Mouse (Mus musculus) layer of hippocampus, postnatal 14 days (tissue): ENCODE data around the gene Fadd. TPM values are rescaled to one million over a fixed set of nuclear protein-coding genes. Genes with fewer than 3 reads are reported as not detected.

ENCODE experiments used
- DNase-seq, 2 experiments: peaks; one replicate each; pipeline ENCODE4 v3.0.0; 2021 to 2022; ENCODE audit warnings: low spot score in 2 of 2, mixed read lengths in 1 of 2
- long read RNA-seq, 2 experiments: library from polyadenylated mRNA; stranded (forward); transcript quantifications; one replicate each; pipeline ENCODE4 v2.0.0; 2021
- total RNA-seq, 2 experiments: library from RNA; stranded (reverse); gene quantifications; 2 replicates each; pipeline ENCODE4 v1.2.3; 2021

Gene Fadd
- 1 to 10 TPM; 2.5 to 2.9 TPM for total RNA-seq
- long read RNA-seq, experiment 1, partial matches to known transcripts: 0 of 2 reads
- long read RNA-seq, experiment 1, other reads (novel, unspliced or antisense): 1 of 2 reads
- long read RNA-seq, experiment 2, partial matches to known transcripts: 0 of 3 reads
- long read RNA-seq, experiment 2, other reads (novel, unspliced or antisense): 0 of 3 reads

DNA sequence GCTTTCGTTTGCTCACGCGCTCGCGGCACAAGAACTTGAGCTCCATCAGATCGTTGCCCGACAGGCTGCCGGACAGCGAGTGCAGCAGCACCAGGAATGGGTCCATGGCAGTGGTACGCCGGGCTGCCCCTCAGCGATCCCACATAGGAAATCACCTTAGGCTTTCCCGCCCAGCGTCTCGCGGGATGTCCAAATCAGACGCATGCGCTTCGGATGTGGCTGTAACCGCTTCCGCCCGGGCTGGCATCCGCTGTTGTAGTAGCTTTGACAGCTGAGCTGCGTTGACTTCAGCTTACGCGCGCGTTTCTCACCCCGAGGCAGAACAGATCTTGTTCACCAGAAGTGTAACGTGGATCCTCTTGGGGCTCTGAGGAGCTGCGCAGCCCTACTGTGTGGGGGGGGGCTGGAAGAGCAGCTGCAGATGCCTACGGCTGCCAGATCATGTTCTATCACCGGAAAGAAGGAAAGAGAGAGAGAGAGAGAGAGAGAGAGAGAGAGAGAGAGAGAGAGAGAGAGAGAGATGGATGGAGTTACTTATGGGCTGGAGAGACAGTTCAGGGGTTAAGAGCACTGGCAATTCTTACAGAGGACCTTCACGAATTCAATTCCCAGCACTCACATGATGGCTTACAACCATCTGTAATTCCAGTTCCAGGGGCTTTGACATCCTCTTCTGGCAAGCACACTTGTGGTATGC, at the start of gene Fadd:
Fadd (minus strand) TSS at position 180 of the 697 bp plus-strand sequence.
- DNase-seq: peak; percentile 95

- no peak for DNase-seq
These were observed 48.4 kb upstream of the Fadd start for GRCm38 (mm10) chr7:144630622-144631021.

- no peak for DNase-seq
These were observed 46.2 kb upstream of the Fadd start for GRCm38 (mm10) chr7:144628334-144628915.

DNA sequence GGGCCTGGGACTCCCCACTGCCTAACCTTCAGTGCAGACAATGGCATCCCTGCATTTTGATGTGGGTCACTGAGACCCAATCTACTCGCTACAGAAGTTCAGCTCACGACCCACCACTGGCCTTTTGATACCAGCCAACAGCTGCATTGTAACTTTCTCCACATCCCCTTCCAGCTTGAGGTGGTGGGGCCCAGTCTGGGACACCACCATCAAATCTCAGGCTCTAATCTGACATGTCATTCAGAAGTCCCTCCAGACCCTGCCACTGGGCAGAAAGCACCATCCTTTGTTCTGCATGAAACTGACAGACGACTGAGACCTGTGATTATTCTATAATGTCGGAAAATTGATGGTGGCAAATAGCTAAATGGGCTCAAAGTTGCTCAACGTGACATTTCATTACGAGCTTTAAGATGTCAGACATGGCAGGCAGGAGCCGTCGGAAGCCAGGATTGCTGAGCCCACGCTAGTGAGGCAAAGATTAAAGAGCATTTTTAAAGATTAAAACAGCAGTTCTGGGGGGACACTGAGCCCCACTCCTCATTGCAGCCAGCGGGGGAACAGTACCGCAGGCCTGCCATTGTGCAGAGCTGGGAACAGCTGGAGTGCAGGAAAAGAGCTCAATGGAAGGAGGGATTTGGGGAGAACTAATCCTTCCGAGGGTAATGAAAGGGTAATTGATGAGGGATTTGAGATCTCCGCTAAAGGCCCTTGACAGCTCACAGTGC, 45.5 kb upstream of the Fadd start:
- DNase-seq: no peak

GRCm38 (mm10) chr7:144626042-144626441, 43.8 kb upstream of the Fadd start:
- peak; percentile 21 to 25 for DNase-seq

DNA sequence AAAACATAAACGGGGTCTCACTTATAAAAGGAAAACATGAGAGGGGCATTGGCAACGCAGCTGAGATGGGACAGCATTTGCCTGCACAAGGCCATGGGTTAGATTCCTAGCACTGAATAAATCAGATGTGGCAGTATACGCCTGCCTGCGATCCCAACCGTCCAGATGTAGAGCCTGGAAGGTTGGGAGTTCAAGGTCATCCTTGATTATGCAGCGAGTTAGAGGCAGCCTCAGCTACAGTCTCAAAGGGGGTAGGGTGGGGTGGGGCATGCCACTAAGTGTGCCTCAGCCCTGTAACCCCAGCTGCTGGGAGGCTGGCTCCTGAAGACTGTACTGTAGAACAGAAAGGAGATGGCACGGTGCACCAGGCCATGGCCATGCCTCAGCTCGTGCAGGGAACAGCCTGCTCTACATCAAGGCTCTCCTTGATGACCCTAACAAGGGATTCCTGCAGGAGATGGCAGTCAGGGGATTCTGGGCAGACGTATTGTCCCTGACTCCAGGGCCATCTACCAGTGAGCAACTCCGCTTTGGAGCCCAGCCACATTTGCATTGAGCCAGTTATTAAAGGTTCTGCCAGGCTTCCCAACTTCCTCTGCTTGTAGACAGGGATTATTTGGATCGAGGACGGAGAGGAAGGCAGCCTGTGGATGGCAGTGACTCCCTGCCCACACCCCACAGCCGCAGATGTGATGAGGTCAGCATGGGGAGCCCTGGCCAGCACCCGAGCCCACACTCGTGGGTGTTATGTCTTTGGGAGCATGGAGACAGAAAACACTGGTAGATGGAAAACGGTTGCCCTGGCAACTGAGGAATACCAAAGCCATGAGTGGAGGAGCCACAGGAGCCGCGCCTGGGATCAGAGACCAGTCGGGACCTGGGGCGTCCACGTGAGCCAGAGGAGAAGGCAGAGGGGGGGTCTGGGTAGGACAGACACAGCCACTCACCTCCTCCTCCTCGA, 38.7 kb upstream of the Fadd start:
- DNase-seq: peak; percentile 14 to 40

DNA sequence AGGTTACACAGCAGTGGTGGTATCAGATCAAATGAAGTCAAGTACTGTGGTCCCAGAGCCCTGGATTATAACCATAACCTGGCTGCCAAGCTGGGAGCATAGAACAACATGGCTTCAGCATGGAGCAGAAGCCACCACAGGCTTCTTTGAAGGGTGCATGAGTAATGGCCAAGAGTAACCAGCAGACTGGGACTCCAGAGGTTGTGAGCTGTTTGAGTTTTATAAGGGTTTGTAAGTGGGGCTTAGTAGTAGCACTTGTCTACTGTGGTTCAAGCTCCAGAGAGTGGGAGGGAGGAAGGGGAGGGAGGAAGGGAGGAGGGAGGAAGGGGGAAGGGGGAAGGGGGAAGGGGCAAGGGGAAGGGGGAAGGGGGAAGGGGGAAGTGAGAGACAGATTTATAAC, 38.1 kb upstream of the Fadd start:
- no peak for DNase-seq

- DNase-seq: no peak
These were observed 33.1 kb upstream of the Fadd start for GRCm38 (mm10) chr7:144615343-144615742.

DNA sequence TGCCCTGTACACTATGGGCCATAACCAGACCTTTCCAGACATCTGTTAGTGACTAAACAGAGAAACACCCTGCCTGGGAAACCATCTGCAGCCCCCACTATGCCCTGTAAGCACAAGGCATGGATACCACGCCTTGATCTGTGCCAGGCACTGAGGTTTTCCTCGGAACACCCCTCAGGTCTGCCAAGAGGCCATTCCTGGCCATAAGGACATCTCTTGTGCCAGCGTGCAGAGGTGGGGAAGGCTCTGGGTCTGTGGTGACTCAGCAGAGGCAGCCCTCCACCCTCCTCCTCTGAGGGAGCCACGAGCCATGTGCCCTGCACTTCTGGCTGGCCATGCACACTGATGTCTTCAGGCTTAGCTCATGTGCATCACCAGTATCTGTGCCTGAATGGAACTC, 30.6 kb upstream of the Fadd start:
- DNase-seq: no peak

- no peak for DNase-seq
These were observed 30.1 kb upstream of the Fadd start for GRCm38 (mm10) chr7:144612351-144612750.

GRCm38 (mm10) chr7:144611595-144611994, 29.3 kb upstream of the Fadd start:
- DNase-seq: no peak

- no peak for DNase-seq
These were observed 27.3 kb upstream of the Fadd start for GRCm38 (mm10) chr7:144609568-144609967.

GRCm38 (mm10) chr7:144607862-144608261, 25.6 kb upstream of the Fadd start:
- no peak for DNase-seq

- no peak for DNase-seq
These were observed 22.5 kb upstream of the Fadd start for GRCm38 (mm10) chr7:144604735-144605134.

DNA sequence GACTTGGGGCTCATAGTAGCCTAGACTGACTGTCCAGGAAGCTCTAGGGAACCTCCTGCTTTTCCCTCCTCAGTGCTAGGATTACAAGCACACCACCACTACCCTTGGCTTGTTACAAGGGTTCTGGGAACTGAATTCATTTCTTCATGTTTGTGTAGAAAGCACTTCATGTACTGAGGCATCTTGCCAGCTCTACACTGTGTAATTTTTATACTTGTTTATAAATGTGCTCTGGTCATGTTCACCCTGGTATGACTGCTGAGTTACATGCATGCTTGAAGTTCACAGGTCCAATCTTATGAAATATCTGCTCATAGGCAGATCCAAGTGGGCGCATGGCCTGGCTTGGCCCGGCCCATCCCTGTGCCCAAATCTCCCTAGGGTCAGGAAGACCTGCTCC, 22.0 kb upstream of the Fadd start:
- DNase-seq: no peak

DNA sequence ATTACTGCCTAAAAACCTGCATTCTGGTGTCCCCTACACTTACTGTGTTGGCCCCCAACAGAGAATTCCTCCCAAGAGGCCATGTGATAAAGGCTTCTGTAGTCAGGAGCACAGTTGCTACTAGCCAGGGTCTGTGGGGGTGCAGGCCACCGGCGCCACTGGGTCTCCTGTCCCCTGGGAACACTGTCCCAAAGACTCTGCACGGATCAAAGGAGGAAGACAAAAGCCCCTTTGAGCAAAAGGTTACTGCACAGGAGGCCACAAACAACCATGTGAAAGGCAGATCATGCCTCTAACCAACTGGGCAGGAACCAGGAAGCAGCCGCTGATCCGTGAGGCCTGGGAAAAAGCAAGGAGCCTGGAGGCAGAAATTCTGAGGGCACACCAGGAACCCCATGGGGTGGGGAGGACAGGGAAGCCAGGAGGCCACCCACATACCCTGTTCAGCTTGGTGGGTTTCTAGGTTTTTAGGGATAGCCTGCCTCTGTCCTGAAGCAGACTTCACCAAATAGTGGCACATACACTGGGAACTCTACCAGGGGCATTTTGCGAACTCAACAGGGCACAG, 18.2 kb upstream of the Fadd start:
- peak in 1 of 2 experiments; percentile 8 for DNase-seq

DNA sequence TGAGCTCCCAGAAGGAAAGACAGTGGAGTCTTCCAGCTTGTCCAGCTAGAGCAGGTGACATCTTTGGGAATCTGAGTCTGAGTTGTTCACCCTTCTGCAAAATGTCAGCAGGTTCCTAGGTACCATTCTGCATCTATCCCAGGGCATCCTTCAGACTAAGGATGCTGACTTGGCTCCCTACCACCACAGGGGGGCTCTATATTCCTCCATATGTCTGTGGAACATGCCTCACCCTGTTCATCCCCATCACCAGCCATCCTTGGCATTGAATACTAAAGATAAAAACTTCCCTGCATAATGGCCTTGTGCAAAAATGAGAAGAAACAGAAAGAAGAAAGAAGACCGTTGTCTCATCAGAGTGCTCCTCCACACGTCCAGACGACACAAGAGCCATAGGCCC, 7.2 kb upstream of the Fadd start:
- peak in 1 of 2 experiments; percentile 15 for DNase-seq

GRCm38 (mm10) chr7:144587291-144587690, 5.0 kb upstream of the Fadd start:
- peak; percentile 46 to 48 for DNase-seq

DNA sequence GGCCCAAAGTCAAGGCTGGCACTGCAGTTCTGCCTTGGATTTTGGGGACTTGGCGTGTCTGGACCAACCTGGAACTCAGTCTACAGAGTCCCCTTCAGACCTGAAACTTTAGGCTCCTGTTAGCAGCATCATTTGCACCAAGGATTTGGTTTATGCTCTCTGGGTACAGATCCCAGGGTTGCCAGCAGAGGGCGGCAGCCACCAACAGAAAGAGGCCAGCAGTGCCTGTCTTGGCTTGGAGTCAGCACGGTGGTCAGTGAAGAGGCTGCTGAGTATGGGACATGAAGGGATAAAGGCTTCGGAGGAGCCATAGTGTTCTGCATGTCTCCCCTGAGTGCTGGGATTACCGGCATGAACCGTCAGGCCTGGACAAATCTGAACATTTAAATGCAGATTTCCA, 3.4 kb upstream of the Fadd start:
- peak; percentile 70 to 72 for DNase-seq

DNA sequence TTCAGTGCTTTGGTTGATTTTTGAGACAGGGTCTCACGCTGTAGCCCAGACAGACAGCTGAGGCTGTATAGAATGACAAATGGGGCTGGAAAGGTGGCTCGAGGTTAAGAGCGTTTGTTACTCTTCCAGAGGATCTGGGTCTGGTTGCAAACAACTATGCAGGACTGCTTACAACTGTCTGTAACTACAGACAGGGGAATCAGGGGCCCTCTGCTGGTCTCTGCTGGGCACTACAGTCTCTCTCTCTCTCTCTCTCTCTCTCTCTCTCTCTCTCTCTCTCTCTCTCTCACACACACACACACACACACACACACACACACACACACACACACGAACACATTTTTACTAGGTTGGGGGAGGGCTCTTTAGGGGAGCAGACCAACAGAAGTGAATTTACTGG, 1.4 kb upstream of the Fadd start:
- peak; percentile 21 to 36 for DNase-seq
